19 mouse cellular contexts compared by ENCODE assay signal in genomic region chr4:108427719-108428340, GRCm38 (mm10). TPM values are rescaled to one million over a fixed set of nuclear protein-coding genes. Genes with fewer than 3 reads are reported as not detected.
DNase-seq lines count a peak whose midpoint lies in the region; ATAC-seq lines count a peak whose summit lies in the region.
"Had no signal": no experiment of that assay in that cellular context is flagged by ENCODE, and none has a peak within 500 bp of the region (broad histone marks: within the 10 kb centered on the region; RNA-seq: fewer than 3 reads in every experiment).

No protein-coding gene starts in this region.

- peaks cover 24% of the 10 kb centered on the region for H3K4me1 ChIP-seq in forebrain, embryonic 12.5 days
- peaks cover 9% of the 10 kb centered on the region for H3K4me1 ChIP-seq in forebrain, embryonic 16.5 days (replicated peaks; ENCODE audit: control insufficient read depth, insufficient read depth, low read length)
- H3K4me1 ChIP-seq in liver, embryonic 15.5 days (replicated peaks): peaks cover 15% of the 10 kb centered on the region

- H3K9ac ChIP-seq in forebrain, embryonic 12.5 days: no peak overlapping the region
- no peak overlapping the region for H3K9ac ChIP-seq in forebrain, embryonic 16.5 days (replicated peaks; ENCODE audit: low read depth, low read length)
- no peak overlapping the region for H3K9ac ChIP-seq in liver, embryonic 15.5 days
- H3K9ac ChIP-seq: embryonic facial prominence, embryonic 13.5 days; hindbrain, embryonic 15.5 days had no signal

- H3K4me3 ChIP-seq in forebrain, embryonic 12.5 days (replicated peaks): no peak overlapping the region
- H3K4me3 ChIP-seq in forebrain, embryonic 16.5 days (replicated peaks; ENCODE audit: low read length): no peak overlapping the region
- H3K4me3 ChIP-seq in liver, embryonic 15.5 days (replicated peaks): no peak overlapping the region
- H3K4me3 ChIP-seq: embryonic facial prominence, embryonic 13.5 days; hindbrain, embryonic 15.5 days; midbrain, embryonic 10.5 days; myocyte had no signal

- WGBS in forebrain, embryonic 12.5 days: 83% methylated on average over 11 of the region's 11 CpGs
- WGBS in forebrain, embryonic 16.5 days: 81% methylated on average over 11 of the region's 11 CpGs
- WGBS in liver, embryonic 15.5 days (ENCODE audit: insufficient replicate concordance): 41% methylated on average over 11 of the region's 11 CpGs

- no peaks in the 10 kb centered on the region for H3K27me3 ChIP-seq in forebrain, embryonic 12.5 days
- no peaks in the 10 kb centered on the region for H3K27me3 ChIP-seq in forebrain, embryonic 16.5 days (replicated peaks; ENCODE audit: control insufficient read depth, insufficient read depth, low read length)
- peaks cover 20% of the 10 kb centered on the region for H3K27me3 ChIP-seq in liver, embryonic 15.5 days
- H3K27me3 ChIP-seq: embryonic facial prominence, embryonic 13.5 days; hindbrain, embryonic 15.5 days had no signal

- DNase-seq in lung, postnatal 25 days (ENCODE audit: low spot score): peak; percentile 20
- no peak for DNase-seq in lung, adult 18-20 months
- no peak for DNase-seq in retina, postnatal 1 day
- DNase-seq in spleen, postnatal 10 days (ENCODE audit: low spot score in 2 of 2): no peak
- DNase-seq in c-Kit-positive CD71-positive TER-119-positive erythroid progenitor cells, embryonic 14.5 days (ENCODE audit: low spot score): no peak
- DNase-seq: adrenal gland, postnatal 25 days; cerebellum, adult 11-12 months; heart, postnatal 14 days; kidney, postnatal 14 days; left cerebral cortex, postnatal 4 days; right cerebral cortex, postnatal 25 days; thymus, postnatal 36 days had no signal

- no peak for ATAC-seq in forebrain, embryonic 12.5 days (ENCODE audit: low FRiP score)
- ATAC-seq in forebrain, embryonic 16.5 days: no peak
- ATAC-seq in liver, embryonic 15.5 days (ENCODE audit: insufficient read depth): no peak

- 0 out of 2 replicates have a peak overlapping the region, but pooled peaks have one; percentile 19 for H3K27ac ChIP-seq in forebrain, embryonic 12.5 days
- H3K27ac ChIP-seq in forebrain, embryonic 16.5 days (ENCODE audit: low read length): no peak overlapping the region
- no peak overlapping the region for H3K27ac ChIP-seq in liver, embryonic 15.5 days (replicated peaks)
- H3K27ac ChIP-seq: embryonic facial prominence, embryonic 13.5 days; hindbrain, embryonic 15.5 days; midbrain, embryonic 10.5 days had no signal

- no peak overlapping the region for H3K4me2 ChIP-seq in forebrain, embryonic 12.5 days
- H3K4me2 ChIP-seq in forebrain, embryonic 16.5 days (ENCODE audit: low read length): no peak overlapping the region
- H3K4me2 ChIP-seq in liver, embryonic 15.5 days: peak overlapping the region; percentile 3; the same call in 1 of the 2 replicates
- H3K4me2 ChIP-seq: embryonic facial prominence, embryonic 13.5 days; hindbrain, embryonic 15.5 days had no signal

- H3K36me3 ChIP-seq in forebrain, embryonic 12.5 days (replicated peaks): no peaks in the 10 kb centered on the region
- no peaks in the 10 kb centered on the region for H3K36me3 ChIP-seq in forebrain, embryonic 16.5 days (ENCODE audit: control insufficient read depth, insufficient read depth)
- H3K36me3 ChIP-seq in liver, embryonic 15.5 days (replicated peaks): no peaks in the 10 kb centered on the region
- H3K36me3 ChIP-seq: embryonic facial prominence, embryonic 13.5 days; hindbrain, embryonic 15.5 days; midbrain, embryonic 10.5 days had no signal

- H3K9me3 ChIP-seq in forebrain, embryonic 12.5 days: no peaks in the 10 kb centered on the region
- no peaks in the 10 kb centered on the region for H3K9me3 ChIP-seq in forebrain, embryonic 16.5 days (ENCODE audit: control insufficient read depth, low read length)
- no peaks in the 10 kb centered on the region for H3K9me3 ChIP-seq in liver, embryonic 15.5 days (replicated peaks)
- H3K9me3 ChIP-seq: embryonic facial prominence, embryonic 13.5 days; hindbrain, embryonic 15.5 days; midbrain, embryonic 10.5 days had no signal

RNA-seq across cellular contexts. Expression of gene Gpx7, which starts 21.1 kb away (rescaled TPM):
- polyA plus RNA-seq in forebrain, embryonic 12.5 days (2016; fragmentation: Nextera tagmentation; extraction: Ambion mirVana): 29.2 and 35.1 TPM in 2 replicates
- polyA plus RNA-seq in forebrain, embryonic 16.5 days (2015; fragmentation: Nextera tagmentation; extraction: Ambion mirVana): 26.3 and 28.3 TPM in 2 replicates
- 9.7 and 10.1 TPM in 2 replicates for polyA plus RNA-seq in liver, embryonic 15.5 days (2015; fragmentation: Nextera tagmentation; extraction: Ambion mirVana)

RNA-seq across cellular contexts. Expression of gene Tut4, which starts 31.4 kb away (rescaled TPM):
- polyA plus RNA-seq in forebrain, embryonic 12.5 days (2016; fragmentation: Nextera tagmentation; extraction: Ambion mirVana): 94.9 and 118 TPM in 2 replicates
- polyA plus RNA-seq in forebrain, embryonic 16.5 days (2015; fragmentation: Nextera tagmentation; extraction: Ambion mirVana): 66.1 and 66.8 TPM in 2 replicates
- 16.4 and 17.6 TPM in 2 replicates for polyA plus RNA-seq in liver, embryonic 15.5 days (2015; fragmentation: Nextera tagmentation; extraction: Ambion mirVana)

RNA-seq across cellular contexts. Expression of gene Shisal2a, which starts 44.7 kb away (rescaled TPM):
- polyA plus RNA-seq in forebrain, embryonic 12.5 days (2016; fragmentation: Nextera tagmentation; extraction: Ambion mirVana): 2.2 and 2.3 TPM in 2 replicates
- 1.7 and 2.7 TPM in 2 replicates for polyA plus RNA-seq in forebrain, embryonic 16.5 days (2015; fragmentation: Nextera tagmentation; extraction: Ambion mirVana)
- 0.26 and 0.35 TPM in 2 replicates for polyA plus RNA-seq in liver, embryonic 15.5 days (2015; fragmentation: Nextera tagmentation; extraction: Ambion mirVana)
